Mouse (Mus musculus) limb, embryonic 14.5 days (tissue): Measurements from ENCODE around the gene Lkaaear1. TPM values are rescaled to one million over a fixed set of nuclear protein-coding genes. Genes with fewer than 3 reads are reported as not detected.

Experiments
- ATAC-seq: fragments of 200-750 bp; cut with Nextera tagmentation; 2 replicates; pipeline ENCODE4 v1.8.0; 2017; ENCODE audit warnings: low read depth, moderate number of reproducible peaks, moderate TSS enrichment; ENCODE audit not compliant: low FRiP score
- DNase-seq: peaks from one replicate; pipeline ENCODE4 v3.0.0-alpha.2; 2015; ENCODE audit warnings: low spot score
- H3K27ac ChIP-seq: fragments of 300-500 bp; sonication (generic); replicated peaks from 2 replicates; pipeline ENCODE4 v1.5.1; 2014; ENCODE audit warnings: low read depth, mild to moderate bottlenecking, low read length, moderate library complexity, mixed read lengths
- H3K27me3 ChIP-seq: fragments of 300-500 bp; sonication (generic); 2 replicates; pipeline ENCODE4 v1.6.1; 2014; ENCODE audit warnings: low read length, mixed read lengths; ENCODE audit not compliant: control insufficient read depth, insufficient read depth
- H3K36me3 ChIP-seq: fragments of 300-500 bp; sonication (generic); 2 replicates; pipeline ENCODE4 v1.6.1; 2014; ENCODE audit warnings: mild to moderate bottlenecking, low read length, moderate library complexity, mixed read lengths; ENCODE audit not compliant: control insufficient read depth, insufficient read depth
- H3K4me1 ChIP-seq: fragments of 300-500 bp; sonication (generic); 2 replicates; pipeline ENCODE4 v1.6.1; 2014; ENCODE audit warnings: antibody characterized with exemption, low read length, mixed read lengths; ENCODE audit not compliant: control insufficient read depth, insufficient read depth
- H3K4me2 ChIP-seq: fragments of 300-500 bp; sonication (generic); replicated peaks from 2 replicates; pipeline ENCODE4 v1.6.1; 2014; ENCODE audit warnings: low read depth, mild to moderate bottlenecking, low read length, moderate library complexity; ENCODE audit not compliant: severe bottlenecking
- H3K4me3 ChIP-seq: fragments of 300-500 bp; sonication (generic); replicated peaks from 2 replicates; pipeline ENCODE4 v1.5.1; 2014; ENCODE audit warnings: low read length
- H3K9ac ChIP-seq: fragments of 300-500 bp; sonication (generic); 2 replicates; pipeline ENCODE4 v1.6.1; 2014; ENCODE audit warnings: mild to moderate bottlenecking, low read depth, low read length, moderate library complexity; ENCODE audit not compliant: severe bottlenecking
- H3K9me3 ChIP-seq: fragments of 300-500 bp; sonication (generic); 2 replicates; pipeline ENCODE4 v1.6.1; 2016; ENCODE audit warnings: low read length; ENCODE audit not compliant: control insufficient read depth
- POLR2A ChIP-seq: fragments of 200-500 bp; IDR thresholded peaks from 2 replicates; pipeline ENCODE4 v1.8.0; 2012; ENCODE audit warnings: inconsistent platforms, mild to moderate bottlenecking, moderate library complexity, borderline replicate concordance; ENCODE audit not compliant: insufficient read depth, insufficient read length; ENCODE audit errors: extremely low read depth
- WGBS: fragments of 180-500 bp; shearing (Covaris S2); extraction: QIAGEN DNeasy Blood & Tissue Kit; methylation state at CpG from one replicate; pipeline ENCODE4 v1.1.7; 2014; 5-methylcytosine and 5-hydroxymethylcytosine counted together
- polyA plus RNA-seq, 2 experiments: library from polyadenylated mRNA; depleted of rRNA in 1 of 2; stranded (reverse) in 1 of 2; unstranded in 1 of 2; fragments of >200 nt; fragmentation: Nextera tagmentation in 1 of 2; extraction: Ambion mirVana in 1 of 2; gene quantifications; 2 replicates each; pipeline versions ENCODE4 v1.2.1 to v1.2.3; 2012 to 2014

Gene Lkaaear1
- polyA plus RNA-seq, 2 experiments = not detected

DNA sequence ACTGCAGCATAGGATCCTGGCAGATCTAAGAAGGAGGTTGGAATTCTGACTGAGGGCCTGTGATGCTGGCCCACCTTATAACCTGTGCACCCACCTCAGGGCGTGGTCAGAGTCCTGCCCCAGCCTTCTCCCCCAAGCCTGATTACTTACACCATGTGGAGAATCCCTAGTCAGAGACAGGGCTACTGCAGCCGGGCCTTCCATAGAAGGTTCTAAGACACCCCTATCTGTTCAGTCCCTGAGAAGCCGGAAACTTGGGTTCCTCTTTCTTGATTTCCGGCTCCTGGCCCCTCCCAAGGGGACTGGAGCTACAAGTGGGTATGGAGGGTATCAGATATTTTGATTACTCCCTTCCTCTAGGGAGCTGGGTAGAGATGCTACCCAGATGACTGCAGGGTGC, 6.7 kb downstream of the Lkaaear1 start:
- no peak overlapping the region for H3K4me3 ChIP-seq
- no peak for ATAC-seq
- H3K36me3 ChIP-seq = peaks cover 39% of the 10 kb centered on the region
- H3K9ac ChIP-seq = no peak overlapping the region
- WGBS = 86% methylated on average over 4 of the region's 4 CpGs
- no peak overlapping the region for H3K4me2 ChIP-seq
- H3K27me3 ChIP-seq = no peaks in the 10 kb centered on the region
- H3K9me3 ChIP-seq = no peaks in the 10 kb centered on the region
- no peak overlapping the region for H3K27ac ChIP-seq
- no peak for TF ChIP-seq POLR2A
- no peak for DNase-seq
- peaks cover 9% of the 10 kb centered on the region for H3K4me1 ChIP-seq

DNA sequence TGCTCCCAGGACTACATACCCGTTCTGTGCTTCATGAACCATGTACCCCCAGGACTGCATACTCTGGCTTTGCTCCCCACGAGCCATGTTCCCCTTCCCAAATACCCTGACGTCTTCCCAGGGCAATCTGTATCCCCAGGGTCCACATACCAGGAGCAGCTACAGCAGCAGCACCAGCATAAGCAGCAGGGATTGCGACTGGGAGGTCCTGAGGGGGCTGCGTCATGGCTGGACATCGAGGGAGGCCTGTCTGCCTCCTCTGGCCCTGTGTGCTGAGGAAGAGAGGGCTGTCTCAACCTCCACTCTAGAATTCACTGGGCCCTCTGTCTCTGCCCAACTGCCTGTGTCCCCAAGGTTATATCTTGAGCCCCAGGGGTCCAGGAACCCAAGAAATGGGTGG, 7.2 kb downstream of the Lkaaear1 start:
- H3K27me3 ChIP-seq = no peaks in the 10 kb centered on the region
- H3K9me3 ChIP-seq = no peaks in the 10 kb centered on the region
- peaks cover 9% of the 10 kb centered on the region for H3K4me1 ChIP-seq
- H3K4me3 ChIP-seq = no peak overlapping the region
- H3K36me3 ChIP-seq = peaks cover 44% of the 10 kb centered on the region
- no peak overlapping the region for H3K4me2 ChIP-seq
- no peak for TF ChIP-seq POLR2A
- no peak for DNase-seq
- ATAC-seq = no peak
- H3K27ac ChIP-seq = no peak overlapping the region
- WGBS = 80% methylated on average over 6 of the region's 6 CpGs
- no peak overlapping the region for H3K9ac ChIP-seq

DNA sequence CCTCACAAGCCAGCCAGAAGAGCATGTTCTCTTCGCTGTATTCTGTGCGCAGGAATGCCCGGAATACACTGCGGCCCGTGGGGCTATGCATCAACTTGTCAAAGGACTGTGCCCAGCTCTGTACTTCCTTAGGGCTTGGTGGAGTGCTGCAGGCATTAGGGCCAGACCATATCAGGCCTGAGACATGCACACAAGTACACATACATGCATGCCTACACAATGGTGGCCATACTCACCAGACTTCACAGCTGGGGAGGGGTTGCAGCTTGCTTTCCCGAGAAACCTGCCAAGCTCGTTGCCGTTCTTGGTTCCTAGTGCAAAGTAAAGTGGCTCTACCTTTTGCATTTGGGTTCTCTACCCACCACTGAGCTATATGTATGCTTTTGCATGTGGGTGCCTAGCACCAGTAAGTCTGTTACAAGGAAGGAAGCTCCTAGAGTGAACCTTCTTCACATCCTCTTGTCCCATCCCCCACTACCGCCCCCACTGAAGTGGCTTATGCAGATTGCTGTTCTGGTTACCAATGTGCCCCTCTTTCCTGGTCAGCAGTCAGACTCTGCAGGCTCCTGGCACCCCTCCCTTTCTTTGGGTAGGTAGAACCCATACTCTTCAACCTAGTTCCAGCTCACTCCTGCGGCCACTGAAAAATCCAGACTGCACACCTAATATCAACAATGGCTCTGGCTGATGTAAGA, 8.6 kb downstream of the Lkaaear1 start:
- Histone ChIP-seq H3K9ac (no peak overlapping the region), H3K27ac (no peak overlapping the region), H3K9me3 (no peaks in the 10 kb centered on the region), H3K4me1 (peaks cover 9% of the 10 kb centered on the region), H3K36me3 (peaks cover 49% of the 10 kb centered on the region), H3K4me3 (no peak overlapping the region), H3K4me2 (no peak overlapping the region), H3K27me3 (no peaks in the 10 kb centered on the region)
- 93% methylated on average over 10 of the region's 10 CpGs for WGBS
- no peak for TF ChIP-seq POLR2A
- no peak for DNase-seq
- no peak for ATAC-seq

DNA sequence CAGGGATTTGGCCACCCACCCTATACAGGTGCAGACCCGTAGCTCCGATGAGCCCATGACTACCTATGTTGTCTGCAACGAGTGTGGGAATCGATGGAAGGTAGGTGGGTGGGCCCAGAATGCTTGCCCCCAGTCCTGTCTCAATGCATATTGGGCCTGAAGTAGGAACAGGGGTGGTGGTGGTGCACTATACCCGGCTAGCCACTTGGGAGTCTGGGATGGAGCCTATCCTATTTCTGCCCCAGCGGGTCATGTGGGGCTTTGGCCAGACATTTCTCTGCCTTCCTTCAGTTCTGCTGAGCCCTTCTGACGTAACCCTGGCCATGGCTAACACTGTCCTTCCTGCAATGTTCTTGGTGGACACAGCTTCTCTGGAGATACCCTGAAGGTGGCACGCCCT, 10.7 kb downstream of the Lkaaear1 start:
- 95% methylated on average over 8 of the region's 8 CpGs for WGBS
- peaks cover 52% of the 10 kb centered on the region for H3K36me3 ChIP-seq

DNA sequence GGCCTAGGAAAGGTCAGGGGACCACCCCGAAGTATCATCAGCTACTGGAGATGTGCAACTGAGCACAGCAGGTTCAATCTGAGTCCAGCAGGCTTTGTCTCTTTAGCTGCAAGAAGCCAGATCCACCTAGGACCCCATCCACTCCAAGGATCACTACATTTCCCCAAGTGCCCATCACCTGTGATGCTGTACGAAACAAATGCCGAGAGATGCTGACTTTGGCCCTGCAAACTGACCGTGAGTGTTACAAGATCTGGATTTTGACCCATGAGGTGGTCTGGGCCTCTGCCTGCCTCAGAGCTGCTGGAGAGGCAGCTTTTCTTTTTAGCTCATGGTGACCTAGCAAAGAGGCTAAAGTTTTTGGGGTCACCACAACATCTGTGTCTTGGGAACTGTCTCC, 12.6 kb downstream of the Lkaaear1 start:
- no peaks in the 10 kb centered on the region for H3K9me3 ChIP-seq
- TF ChIP-seq POLR2A = no peak
- no peak for ATAC-seq
- H3K4me3 ChIP-seq = no peak overlapping the region
- H3K36me3 ChIP-seq = peaks cover 46% of the 10 kb centered on the region
- H3K9ac ChIP-seq = no peak overlapping the region
- no peak overlapping the region for H3K27ac ChIP-seq
- no peak overlapping the region for H3K4me2 ChIP-seq
- WGBS = 88% methylated on average over 4 of the region's 4 CpGs
- DNase-seq = no peak
- no peaks in the 10 kb centered on the region for H3K27me3 ChIP-seq
- peaks cover 6% of the 10 kb centered on the region for H3K4me1 ChIP-seq

More for the DNA sequence above, 10.7 kb downstream of the Lkaaear1 start:
- H3K27me3 ChIP-seq = no peaks in the 10 kb centered on the region
- no peaks in the 10 kb centered on the region for H3K9me3 ChIP-seq
- no peak overlapping the region for H3K9ac ChIP-seq
- H3K4me2 ChIP-seq = no peak overlapping the region
- no peak for ATAC-seq
- no peak for DNase-seq
- TF ChIP-seq POLR2A = no peak
- no peak overlapping the region for H3K27ac ChIP-seq
- peaks cover 2% of the 10 kb centered on the region; the same call in 1 of the 2 replicates for H3K4me1 ChIP-seq
- H3K4me3 ChIP-seq = no peak overlapping the region
